Mouse (Mus musculus): ENCODE results near the gene Gm20715. TPM values are rescaled to one million over a fixed set of nuclear protein-coding genes. Genes with fewer than 3 reads are reported as not detected.

Gene Gm20715
- not detected in 2 replicates for polyA plus RNA-seq (2015; fragmentation: Nextera tagmentation; extraction: Ambion mirVana)

GRCm38 (mm10) chr7:6410043-6410442, at the start of gene Gm20715:
Gm20715 (plus strand) TSS chr7:6410277.

GRCm38 (mm10) chr7:6363047-6363488, 47.0 kb upstream of the Gm20715 start, which contains the start of gene Zfp78:
Zfp78 (plus strand) TSS chr7:6363280.

GRCm38 (mm10) chr7:6383044-6383455, 27.0 kb upstream of the Gm20715 start, which contains the start of gene Zfp28:
Zfp28 (plus strand) TSS chr7:6383295.

GRCm38 (mm10) chr7:6397996-6398975, 11.8 kb upstream of the Gm20715 start, which contains the start of gene Smim17:
Smim17 (plus strand) TSS chr7:6398715.

GRCm38 (mm10) chr7:6438388-6438787, 28.3 kb downstream of the Gm20715 start, which contains the start of gene Olfr1344:
Olfr1344 (plus strand) TSS chr7:6438688.

GRCm38 (mm10) chr7:6455868-6456267, 45.8 kb downstream of the Gm20715 start, which contains the start of gene Olfr1336:
Olfr1336 (plus strand) TSS chr7:6456168.

GRCm38 (mm10) chr7:6466951-6467350, 56.9 kb downstream of the Gm20715 start, which contains the start of gene Olfr1346:
Olfr1346 (plus strand) TSS chr7:6467101.

GRCm38 (mm10) chr7:6486841-6487240, 76.8 kb downstream of the Gm20715 start, which contains the start of gene Olfr5:
Olfr5 (minus strand) TSS chr7:6486941.

Other genes starting within 250 kb of the Gm20715 start
- 17.3 and 19.8 TPM in 2 replicates for gene Zfp444, start 238.1 kb upstream of the Gm20715 start, polyA plus RNA-seq (2015; fragmentation: Nextera tagmentation; extraction: Ambion mirVana)
- not detected in 2 replicates for gene Galp, start 213.2 kb upstream of the Gm20715 start, polyA plus RNA-seq (2015; fragmentation: Nextera tagmentation; extraction: Ambion mirVana)
- gene Zscan5b, start 188.0 kb upstream of the Gm20715 start, polyA plus RNA-seq (2015; fragmentation: Nextera tagmentation; extraction: Ambion mirVana): not detected in 2 replicates
- not detected in 2 replicates for gene Epp13, start 157.6 kb upstream of the Gm20715 start, polyA plus RNA-seq (2015; fragmentation: Nextera tagmentation; extraction: Ambion mirVana)
- 3.9 and 4.1 TPM in 2 replicates for gene Zfp667, start 123.7 kb upstream of the Gm20715 start, polyA plus RNA-seq (2015; fragmentation: Nextera tagmentation; extraction: Ambion mirVana)
- 1.8 and 2.0 TPM in 2 replicates for gene Zfp583, start 79.0 kb upstream of the Gm20715 start, polyA plus RNA-seq (2015; fragmentation: Nextera tagmentation; extraction: Ambion mirVana)
- gene Gm3854, start 66.5 kb upstream of the Gm20715 start, polyA plus RNA-seq (2015; fragmentation: Nextera tagmentation; extraction: Ambion mirVana): 0.28 and 0.38 TPM in 2 replicates
- gene Zfp78, start 47.0 kb upstream of the Gm20715 start, polyA plus RNA-seq (2015; fragmentation: Nextera tagmentation; extraction: Ambion mirVana): 1.1 and 1.4 TPM in 2 replicates
- 1.4 and 1.5 TPM in 2 replicates for gene Zfp28, start 27.0 kb upstream of the Gm20715 start, polyA plus RNA-seq (2015; fragmentation: Nextera tagmentation; extraction: Ambion mirVana)
- 0.21 TPM in 1 of 2 replicates, not detected in the other for gene Smim17, start 11.6 kb upstream of the Gm20715 start, polyA plus RNA-seq (2015; fragmentation: Nextera tagmentation; extraction: Ambion mirVana)
- gene Olfr1344, start 28.4 kb downstream of the Gm20715 start, polyA plus RNA-seq (2015; fragmentation: Nextera tagmentation; extraction: Ambion mirVana): not detected in 2 replicates
- gene Olfr1336, start 45.9 kb downstream of the Gm20715 start, polyA plus RNA-seq (2015; fragmentation: Nextera tagmentation; extraction: Ambion mirVana): not detected in 2 replicates
- not detected in 2 replicates for gene Olfr1346, start 56.8 kb downstream of the Gm20715 start, polyA plus RNA-seq (2015; fragmentation: Nextera tagmentation; extraction: Ambion mirVana)
- not detected in 2 replicates for gene Olfr5, start 76.7 kb downstream of the Gm20715 start, polyA plus RNA-seq (2015; fragmentation: Nextera tagmentation; extraction: Ambion mirVana)
- gene Olfr1347, start 89.5 kb downstream of the Gm20715 start, polyA plus RNA-seq (2015; fragmentation: Nextera tagmentation; extraction: Ambion mirVana): not detected in 2 replicates
- gene Olfr1348, start 98.5 kb downstream of the Gm20715 start, polyA plus RNA-seq (2015; fragmentation: Nextera tagmentation; extraction: Ambion mirVana): not detected in 2 replicates
- gene Olfr1349, start 112.7 kb downstream of the Gm20715 start, polyA plus RNA-seq (2015; fragmentation: Nextera tagmentation; extraction: Ambion mirVana): not detected in 2 replicates
- not detected in 2 replicates for gene Olfr1350, start 154.6 kb downstream of the Gm20715 start, polyA plus RNA-seq (2015; fragmentation: Nextera tagmentation; extraction: Ambion mirVana)

Measured in spleen, postnatal 0 days (tissue).